35 mouse cellular contexts compared by ENCODE assay signal in the genomic region with DNA sequence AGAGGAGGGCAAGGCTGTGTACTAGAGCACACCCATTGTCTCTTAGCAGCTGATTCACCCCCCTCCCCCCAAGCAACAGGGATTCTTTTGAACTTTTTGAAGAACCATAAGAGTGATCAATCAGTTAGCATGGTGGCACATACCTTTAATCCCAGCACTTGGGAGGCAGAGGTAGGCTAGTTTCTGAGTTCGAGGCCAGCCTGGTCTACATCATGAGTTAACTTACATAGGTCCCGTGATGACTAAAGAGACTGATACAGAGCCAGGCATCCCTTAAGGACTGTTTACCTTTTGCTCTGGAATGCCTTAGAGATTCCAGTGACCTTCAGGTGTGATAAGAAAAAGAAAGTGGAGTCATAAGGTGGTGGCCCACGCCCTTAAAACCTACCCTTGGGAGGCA. TPM values are rescaled to one million over a fixed set of nuclear protein-coding genes. Genes with fewer than 3 reads are reported as not detected.
"Had no signal": no experiment of that assay in that cellular context is flagged by ENCODE, and none has a peak within 500 bp of the region (broad histone marks: within the 10 kb centered on the region; RNA-seq: fewer than 3 reads in every experiment).

No protein-coding gene starts in this region.

- H3K27me3 ChIP-seq: heart, embryonic 12.5 days; limb, embryonic 13.5 days; limb, embryonic 15.5 days had no signal

- H3K4me3 ChIP-seq: gastrocnemius, adult 2 months; heart, adult 2 months; heart, embryonic 12.5 days; hindbrain, embryonic 10.5 days; hindbrain, embryonic 12.5 days; kidney, embryonic 15.5 days; limb, embryonic 13.5 days; limb, embryonic 15.5 days; liver, embryonic 12.5 days had no signal

- ATAC-seq: hindbrain, postnatal 0 days; intestine, embryonic 16.5 days; liver, embryonic 12.5 days had no signal

- DNase-seq: gastrocnemius, adult 2 months; gastrocnemius, postnatal 10 days; gastrocnemius, postnatal 25 days; heart, adult 2 months; heart, postnatal 10 days; heart, postnatal 4 days; kidney, adult 11 months; kidney, adult 2 months; kidney, adult 9 months; kidney, postnatal 14 days; kidney, postnatal 36 days; layer of hippocampus, adult 9-11 months; layer of hippocampus, postnatal 36 days; left cerebral cortex, postnatal 4 days had no signal

- H3K9ac ChIP-seq: heart, embryonic 12.5 days; hindbrain, embryonic 12.5 days; hindbrain, embryonic 14.5 days; kidney, embryonic 15.5 days; limb, embryonic 13.5 days; limb, embryonic 15.5 days; liver, embryonic 12.5 days; liver, embryonic 14.5 days had no signal

- H3K27ac ChIP-seq: gastrocnemius, adult 2 months; heart, adult 2 months; hindbrain, embryonic 10.5 days; hindbrain, embryonic 12.5 days; hindbrain, embryonic 14.5 days; hindbrain, postnatal 0 days; kidney, embryonic 15.5 days; kidney, postnatal 0 days; limb, embryonic 13.5 days; limb, embryonic 15.5 days; liver, embryonic 12.5 days; liver, embryonic 14.5 days had no signal

- H3K4me2 ChIP-seq: heart, embryonic 12.5 days; hindbrain, embryonic 12.5 days; hindbrain, embryonic 14.5 days; kidney, embryonic 15.5 days; limb, embryonic 13.5 days; limb, embryonic 15.5 days; liver, embryonic 12.5 days had no signal

- H3K36me3 ChIP-seq: heart, embryonic 12.5 days; hindbrain, embryonic 10.5 days; hindbrain, embryonic 12.5 days; kidney, embryonic 15.5 days; limb, embryonic 13.5 days; limb, embryonic 15.5 days; liver, embryonic 12.5 days had no signal

- H3K4me1 ChIP-seq: heart, embryonic 12.5 days had no signal

- H3K9me3 ChIP-seq: heart, embryonic 12.5 days; hindbrain, embryonic 10.5 days; hindbrain, embryonic 12.5 days; kidney, embryonic 15.5 days; limb, embryonic 13.5 days; limb, embryonic 15.5 days; liver, embryonic 12.5 days had no signal

RNA-seq across cellular contexts. Expression of gene Zyg11a, which starts 54.6 kb away (rescaled TPM):
- total RNA-seq: gastrocnemius, postnatal 4 days; granulocyte monocyte progenitor cell, adult 5-6 weeks; heart, postnatal 10 days; heart, postnatal 25 days; heart, postnatal 4 days; layer of hippocampus, adult 18-20 months; layer of hippocampus, adult 8-10 months; layer of hippocampus, postnatal 14 days; layer of hippocampus, postnatal 36 days; left cerebral cortex, adult 8-10 months; left cerebral cortex, postnatal 25 days had no signal
- polyA plus RNA-seq: heart, embryonic 12.5 days; heart, embryonic 14.5 days; hindbrain, embryonic 12.5 days; hindbrain, embryonic 14.5 days; hindbrain, postnatal 0 days; limb, embryonic 15.5 days had no signal
